Mouse (Mus musculus): ENCODE measurements around the gene Barx2. TPM values are rescaled to one million over a fixed set of nuclear protein-coding genes. Genes with fewer than 3 reads are reported as not detected.
"Not testable (repeated sequence)": the region's sequence is repeated elsewhere in the genome, so short reads cannot be mapped to it uniquely, and the experiment has no call there.

Barx2 gene
- polyA plus RNA-seq (2015; fragmentation: Nextera tagmentation; extraction: Ambion mirVana), result not detected in 2 replicates

GRCm38 (mm10) chr9:31912921-31913738, at the start of gene Barx2:
Gene Barx2 (minus strand): TSS chr9:31913462.
- H3K4me1 ChIP-seq (replicated peaks), result peaks cover 27% of the 10 kb centered on the region
- no peaks in the 10 kb centered on the region for H3K36me3 ChIP-seq
- no peak within 1 kb of the TSS for H3K27ac ChIP-seq
- peak within 1 kb of the TSS; percentile 57 for H3K4me3 ChIP-seq
- no peaks in the 10 kb centered on the region for H3K9me3 ChIP-seq (replicated peaks)
- no peak; the same call in 1 of the 2 replicates for ATAC-seq (replicated peaks; ENCODE audit: insufficient number of reproducible peaks, insufficient read depth, low FRiP score, low read depth)
- no peak within 1 kb of the TSS for H3K9ac ChIP-seq
- WGBS, result under 1% methylated on average over 79 of the region's 81 CpGs
- H3K27me3 ChIP-seq, result peaks cover 87% of the 10 kb centered on the region
- H3K4me2 ChIP-seq, result peak within 1 kb of the TSS; percentile 98

GRCm38 (mm10) chr9:31962265-31962664, 49.0 kb upstream of the Barx2 start:
- Histone ChIP-seq H3K4me1 (replicated peaks) (no peaks in the 10 kb centered on the region), H3K27me3 (no peaks in the 10 kb centered on the region), H3K27ac (no peak overlapping the region), H3K9me3 (replicated peaks) (peaks cover 4% of the 10 kb centered on the region; the same call in 1 of the 2 replicates), H3K4me3 (no peak overlapping the region), H3K36me3 (no peaks in the 10 kb centered on the region), H3K4me2 (no peak overlapping the region), H3K9ac (no peak overlapping the region)
- whole genome bisulfite sequencing, result 33% methylated on average over 1 of the region's 1 CpGs
- ATAC-seq (replicated peaks; ENCODE audit: insufficient number of reproducible peaks, insufficient read depth, low FRiP score, low read depth), result no peak

GRCm38 (mm10) chr9:31960488-31960887, 47.2 kb upstream of the Barx2 start:
- ATAC-seq (replicated peaks; ENCODE audit: insufficient number of reproducible peaks, insufficient read depth, low FRiP score, low read depth), result no peak
- H3K9me3 ChIP-seq (replicated peaks), result no peaks in the 10 kb centered on the region
- WGBS, result 76% methylated on average over 2 of the region's 2 CpGs
- H3K4me1 ChIP-seq (replicated peaks), result no peaks in the 10 kb centered on the region
- H3K27me3 ChIP-seq, result no peaks in the 10 kb centered on the region
- no peak overlapping the region for H3K4me2 ChIP-seq
- no peak overlapping the region for H3K9ac ChIP-seq
- no peaks in the 10 kb centered on the region for H3K36me3 ChIP-seq
- H3K4me3 ChIP-seq, result no peak overlapping the region
- H3K27ac ChIP-seq, result no peak overlapping the region

GRCm38 (mm10) chr9:31958120-31958519, 44.9 kb upstream of the Barx2 start:
- Histone ChIP-seq H3K9me3 (replicated peaks) (no peaks in the 10 kb centered on the region), H3K36me3 (no peaks in the 10 kb centered on the region), H3K4me1 (replicated peaks) (no peaks in the 10 kb centered on the region), H3K4me3 (no peak overlapping the region), H3K4me2 (no peak overlapping the region), H3K9ac (no peak overlapping the region), H3K27me3 (no peaks in the 10 kb centered on the region), H3K27ac (no peak overlapping the region)
- no peak for ATAC-seq (replicated peaks; ENCODE audit: insufficient number of reproducible peaks, insufficient read depth, low FRiP score, low read depth)

GRCm38 (mm10) chr9:31950506-31950905, 37.2 kb upstream of the Barx2 start:
- no peak for ATAC-seq (replicated peaks; ENCODE audit: insufficient number of reproducible peaks, insufficient read depth, low FRiP score, low read depth)
- Histone ChIP-seq H3K4me3 (no peak overlapping the region), H3K36me3 (no peaks in the 10 kb centered on the region), H3K27ac (no peak overlapping the region), H3K9ac (no peak overlapping the region), H3K4me2 (no peak overlapping the region), H3K27me3 (no peaks in the 10 kb centered on the region), H3K9me3 (replicated peaks) (no peaks in the 10 kb centered on the region), H3K4me1 (replicated peaks) (no peaks in the 10 kb centered on the region)
- 68% methylated on average over 5 of the region's 5 CpGs for WGBS

GRCm38 (mm10) chr9:31949031-31949430, 35.8 kb upstream of the Barx2 start:
- H3K4me3 ChIP-seq, result no peak overlapping the region
- no peak overlapping the region for H3K9ac ChIP-seq
- ATAC-seq (replicated peaks; ENCODE audit: insufficient number of reproducible peaks, insufficient read depth, low FRiP score, low read depth), result no peak
- H3K27ac ChIP-seq, result no peak overlapping the region
- no peaks in the 10 kb centered on the region for H3K36me3 ChIP-seq
- H3K9me3 ChIP-seq (replicated peaks), result no peaks in the 10 kb centered on the region
- H3K4me2 ChIP-seq, result no peak overlapping the region
- WGBS, result 81% methylated on average over 5 of the region's 5 CpGs
- H3K27me3 ChIP-seq, result no peaks in the 10 kb centered on the region
- H3K4me1 ChIP-seq (replicated peaks), result no peaks in the 10 kb centered on the region

- H3K9me3 ChIP-seq (replicated peaks), result no peaks in the 10 kb centered on the region
- H3K27me3 ChIP-seq, result no peaks in the 10 kb centered on the region
- H3K4me3 ChIP-seq, result no peak overlapping the region
- no peaks in the 10 kb centered on the region for H3K4me1 ChIP-seq (replicated peaks)
- H3K9ac ChIP-seq, result no peak overlapping the region
- no peak for ATAC-seq (replicated peaks; ENCODE audit: insufficient number of reproducible peaks, insufficient read depth, low FRiP score, low read depth)
- no peaks in the 10 kb centered on the region for H3K36me3 ChIP-seq
- no peak overlapping the region for H3K4me2 ChIP-seq
- H3K27ac ChIP-seq, result no peak overlapping the region
- 75% methylated on average over 10 of the region's 10 CpGs for WGBS
Observed at GRCm38 (mm10) chr9:31947051-31947450, 33.8 kb upstream of the Barx2 start.

GRCm38 (mm10) chr9:31942334-31942733, 29.1 kb upstream of the Barx2 start:
- Histone ChIP-seq H3K9ac (no peak overlapping the region), H3K27me3 (no peaks in the 10 kb centered on the region), H3K36me3 (no peaks in the 10 kb centered on the region), H3K4me3 (no peak overlapping the region), H3K4me1 (replicated peaks) (no peaks in the 10 kb centered on the region), H3K4me2 (no peak overlapping the region), H3K9me3 (replicated peaks) (no peaks in the 10 kb centered on the region), H3K27ac (no peak overlapping the region)
- 48% methylated on average over 1 of the region's 1 CpGs for WGBS
- no peak for ATAC-seq (replicated peaks; ENCODE audit: insufficient number of reproducible peaks, insufficient read depth, low FRiP score, low read depth)

GRCm38 (mm10) chr9:31936486-31936885, 23.2 kb upstream of the Barx2 start:
- H3K9ac ChIP-seq; H3K36me3 ChIP-seq; ATAC-seq (replicated peaks; ENCODE audit: insufficient number of reproducible peaks, insufficient read depth, low FRiP score, low read depth); H3K4me1 ChIP-seq (replicated peaks); H3K4me2 ChIP-seq; H3K27me3 ChIP-seq; H3K27ac ChIP-seq; H3K9me3 ChIP-seq (replicated peaks); H3K4me3 ChIP-seq: not testable (repeated sequence)
- 61% methylated on average over 14 of the region's 16 CpGs for WGBS

- WGBS, result 55% methylated on average over 5 of the region's 5 CpGs
- H3K4me2 ChIP-seq, result no peak overlapping the region
- ATAC-seq (replicated peaks; ENCODE audit: insufficient number of reproducible peaks, insufficient read depth, low FRiP score, low read depth), result no peak
- no peak overlapping the region for H3K4me3 ChIP-seq
- H3K4me1 ChIP-seq (replicated peaks), result no peaks in the 10 kb centered on the region
- H3K9me3 ChIP-seq (replicated peaks), result no peaks in the 10 kb centered on the region
- H3K36me3 ChIP-seq, result no peaks in the 10 kb centered on the region
- H3K27ac ChIP-seq, result no peak overlapping the region
- no peaks in the 10 kb centered on the region for H3K27me3 ChIP-seq
- no peak overlapping the region for H3K9ac ChIP-seq
Observed at GRCm38 (mm10) chr9:31931691-31932090, 18.4 kb upstream of the Barx2 start.

- no peaks in the 10 kb centered on the region for H3K4me1 ChIP-seq (replicated peaks)
- no peak overlapping the region for H3K4me2 ChIP-seq
- H3K9me3 ChIP-seq (replicated peaks), result no peaks in the 10 kb centered on the region
- no peaks in the 10 kb centered on the region for H3K27me3 ChIP-seq
- H3K27ac ChIP-seq, result no peak overlapping the region
- no peak for ATAC-seq (replicated peaks; ENCODE audit: insufficient number of reproducible peaks, insufficient read depth, low FRiP score, low read depth)
- WGBS, result 67% methylated on average over 3 of the region's 3 CpGs
- no peak overlapping the region for H3K4me3 ChIP-seq
- H3K9ac ChIP-seq, result no peak overlapping the region
- no peaks in the 10 kb centered on the region for H3K36me3 ChIP-seq
Observed at GRCm38 (mm10) chr9:31931255-31931654, 18.0 kb upstream of the Barx2 start.

- Histone ChIP-seq H3K36me3 (no peaks in the 10 kb centered on the region), H3K9ac (no peak overlapping the region), H3K27ac (no peak overlapping the region), H3K27me3 (peaks cover 4% of the 10 kb centered on the region; the same call in 1 of the 2 replicates), H3K4me3 (no peak overlapping the region), H3K9me3 (replicated peaks) (no peaks in the 10 kb centered on the region), H3K4me2 (no peak overlapping the region), H3K4me1 (replicated peaks) (0 out of 2 replicates have a peak, but pooled peaks cover 3% of the 10 kb centered on the region)
- ATAC-seq (replicated peaks; ENCODE audit: insufficient number of reproducible peaks, insufficient read depth, low FRiP score, low read depth), result no peak
- 66% methylated on average over 3 of the region's 3 CpGs for WGBS
Observed at GRCm38 (mm10) chr9:31926766-31927165, 13.5 kb upstream of the Barx2 start.

All from heart, embryonic 15.5 days (tissue).